Mouse (Mus musculus): ENCODE measurements around the gene Eef1a1. TPM values are rescaled to one million over a fixed set of nuclear protein-coding genes. Genes with fewer than 3 reads are reported as not detected.
A peak's percentile ranks its signal among the peaks of the same experiment; 100 is the strongest.

Eef1a1 gene
- polyA plus RNA-seq, 1 experiment from 2014 or later: 4,551 TPM

- WGBS: 73% methylated on average over 5 of the region's 5 CpGs
- H3K9ac ChIP-seq (ENCODE audit: low read depth, low read length): no peak overlapping the region
- no peak overlapping the region for H3K4me2 ChIP-seq
- H3K4me3 ChIP-seq (ENCODE audit: low read depth, low read length): no peak overlapping the region
- peaks cover 17% of the 10 kb centered on the region for H3K36me3 ChIP-seq (ENCODE audit: control insufficient read depth, insufficient read depth, low read length)
- H3K27me3 ChIP-seq (replicated peaks; ENCODE audit: control insufficient read depth, insufficient read depth, low read length): peaks cover 11% of the 10 kb centered on the region; the same call in 1 of the 2 replicates
- ATAC-seq (replicated peaks; ENCODE audit: low FRiP score) (no peak), DNase-seq (ENCODE audit: low spot score) (no peak)
- no peaks in the 10 kb centered on the region for H3K9me3 ChIP-seq (ENCODE audit: control insufficient read depth, low read length)
- H3K4me1 ChIP-seq (replicated peaks; ENCODE audit: control insufficient read depth, insufficient read depth, low read length): peaks cover 10% of the 10 kb centered on the region
- no peak overlapping the region for H3K27ac ChIP-seq (ENCODE audit: low read depth, low read length)
Observed at GRCm38 (mm10) chr9:78450404-78450803, 38.5 kb downstream of the Eef1a1 start.

- H3K27ac ChIP-seq (ENCODE audit: low read depth, low read length): peak within 1 kb of the TSS; percentile 87
- peaks cover 10% of the 10 kb centered on the region for H3K4me1 ChIP-seq (replicated peaks; ENCODE audit: control insufficient read depth, insufficient read depth, low read length)
- under 1% methylated on average over 96 of the region's 96 CpGs for WGBS
- H3K4me2 ChIP-seq: peak within 1 kb of the TSS; percentile 90
- DNase-seq (ENCODE audit: low spot score) (peak; percentile 91), ATAC-seq (replicated peaks; ENCODE audit: low FRiP score) (peak; percentile 91)
- H3K4me3 ChIP-seq (ENCODE audit: low read depth, low read length): peak within 1 kb of the TSS; percentile 99
- H3K9ac ChIP-seq (ENCODE audit: low read depth, low read length): peak within 1 kb of the TSS; percentile 97
- no peaks in the 10 kb centered on the region for H3K9me3 ChIP-seq (ENCODE audit: control insufficient read depth, low read length)
- H3K36me3 ChIP-seq (ENCODE audit: control insufficient read depth, insufficient read depth, low read length): peaks cover 7% of the 10 kb centered on the region; the same call in 1 of the 2 replicates
- peaks cover 29% of the 10 kb centered on the region for H3K27me3 ChIP-seq (replicated peaks; ENCODE audit: control insufficient read depth, insufficient read depth, low read length)
Observed at GRCm38 (mm10) chr9:78447973-78448873, 40.7 kb downstream of the Eef1a1 start, which contains the start of the genes Mto1 and Gm17324. Gene Mto1 (plus strand): TSS chr9:78448208. Gene Gm17324 (minus strand): TSS chr9:78448786.

GRCm38 (mm10) chr9:78447606-78447972 is 41.4 kb downstream of the Eef1a1 start:
- 30% methylated on average over 9 of the region's 9 CpGs for WGBS
- ATAC-seq (replicated peaks; ENCODE audit: low FRiP score) (no peak), DNase-seq (ENCODE audit: low spot score) (no peak)
- peaks cover 16% of the 10 kb centered on the region for H3K4me1 ChIP-seq (replicated peaks; ENCODE audit: control insufficient read depth, insufficient read depth, low read length)
- peak overlapping the region; percentile 99 for H3K4me3 ChIP-seq (ENCODE audit: low read depth, low read length)
- no peak overlapping the region; the same call in 1 of the 2 replicates for H3K27ac ChIP-seq (ENCODE audit: low read depth, low read length)
- H3K9me3 ChIP-seq (ENCODE audit: control insufficient read depth, low read length): no peaks in the 10 kb centered on the region
- H3K9ac ChIP-seq (ENCODE audit: low read depth, low read length): peak overlapping the region; percentile 97
- peaks cover 2% of the 10 kb centered on the region; the same call in 1 of the 2 replicates for H3K36me3 ChIP-seq (ENCODE audit: control insufficient read depth, insufficient read depth, low read length)
- H3K4me2 ChIP-seq: peak overlapping the region; percentile 90
- peaks cover 35% of the 10 kb centered on the region for H3K27me3 ChIP-seq (replicated peaks; ENCODE audit: control insufficient read depth, insufficient read depth, low read length)

GRCm38 (mm10) chr9:78442579-78443392 is 46.2 kb downstream of the Eef1a1 start, which contains the start of gene Cgas:
Gene Cgas (minus strand): TSS chr9:78443237.
- Histone ChIP-seq H3K27me3 (replicated peaks; ENCODE audit: control insufficient read depth, insufficient read depth, low read length) (peaks cover 66% of the 10 kb centered on the region), H3K9ac (ENCODE audit: low read depth, low read length) (peak within 1 kb of the TSS; percentile 64), H3K4me1 (replicated peaks; ENCODE audit: control insufficient read depth, insufficient read depth, low read length) (peaks cover 7% of the 10 kb centered on the region), H3K4me3 (ENCODE audit: low read depth, low read length) (peak within 1 kb of the TSS; percentile 55), H3K9me3 (ENCODE audit: control insufficient read depth, low read length) (no peaks in the 10 kb centered on the region), H3K27ac (ENCODE audit: low read depth, low read length) (no peak within 1 kb of the TSS), H3K36me3 (ENCODE audit: control insufficient read depth, insufficient read depth, low read length) (no peaks in the 10 kb centered on the region), H3K4me2 (peak within 1 kb of the TSS; percentile 86)
- peak; percentile 34 for ATAC-seq (replicated peaks; ENCODE audit: low FRiP score)
- peak; percentile 69 for DNase-seq (ENCODE audit: low spot score)
- under 1% methylated on average over 81 of the region's 81 CpGs for WGBS

- Histone ChIP-seq H3K9ac (ENCODE audit: low read depth, low read length) (peak overlapping the region; percentile 64), H3K4me2 (peak overlapping the region; percentile 86), H3K4me1 (replicated peaks; ENCODE audit: control insufficient read depth, insufficient read depth, low read length) (peaks cover 7% of the 10 kb centered on the region), H3K27ac (ENCODE audit: low read depth, low read length) (no peak overlapping the region), H3K36me3 (ENCODE audit: control insufficient read depth, insufficient read depth, low read length) (no peaks in the 10 kb centered on the region), H3K4me3 (ENCODE audit: low read depth, low read length) (peak overlapping the region; percentile 55), H3K27me3 (replicated peaks; ENCODE audit: control insufficient read depth, insufficient read depth, low read length) (peaks cover 66% of the 10 kb centered on the region), H3K9me3 (ENCODE audit: control insufficient read depth, low read length) (no peaks in the 10 kb centered on the region)
- ATAC-seq (replicated peaks; ENCODE audit: low FRiP score) (no peak), DNase-seq (ENCODE audit: low spot score) (no peak)
- WGBS: 7% methylated on average over 9 of the region's 9 CpGs
Observed at GRCm38 (mm10) chr9:78442237-78442578, 46.7 kb downstream of the Eef1a1 start.

GRCm38 (mm10) chr9:78439426-78439825 is 49.5 kb downstream of the Eef1a1 start:
- Histone ChIP-seq H3K27ac (ENCODE audit: low read depth, low read length) (no peak overlapping the region), H3K4me1 (replicated peaks; ENCODE audit: control insufficient read depth, insufficient read depth, low read length) (peaks cover 7% of the 10 kb centered on the region), H3K27me3 (replicated peaks; ENCODE audit: control insufficient read depth, insufficient read depth, low read length) (peaks cover 48% of the 10 kb centered on the region), H3K9me3 (ENCODE audit: control insufficient read depth, low read length) (no peaks in the 10 kb centered on the region), H3K36me3 (ENCODE audit: control insufficient read depth, insufficient read depth, low read length) (no peaks in the 10 kb centered on the region), H3K9ac (ENCODE audit: low read depth, low read length) (no peak overlapping the region), H3K4me3 (ENCODE audit: low read depth, low read length) (no peak overlapping the region), H3K4me2 (no peak overlapping the region)
- WGBS: 70% methylated on average over 5 of the region's 5 CpGs
- ATAC-seq (replicated peaks; ENCODE audit: low FRiP score) (no peak), DNase-seq (ENCODE audit: low spot score) (no peak)

GRCm38 (mm10) chr9:78432471-78432870 is 56.5 kb downstream of the Eef1a1 start:
- ATAC-seq (replicated peaks; ENCODE audit: low FRiP score): no peak
- Histone ChIP-seq H3K27me3 (replicated peaks; ENCODE audit: control insufficient read depth, insufficient read depth, low read length) (no peaks in the 10 kb centered on the region), H3K4me1 (replicated peaks; ENCODE audit: control insufficient read depth, insufficient read depth, low read length) (peaks cover 5% of the 10 kb centered on the region), H3K27ac (ENCODE audit: low read depth, low read length) (no peak overlapping the region), H3K9me3 (ENCODE audit: control insufficient read depth, low read length) (no peaks in the 10 kb centered on the region), H3K4me2 (no peak overlapping the region), H3K36me3 (ENCODE audit: control insufficient read depth, insufficient read depth, low read length) (no peaks in the 10 kb centered on the region), H3K4me3 (ENCODE audit: low read depth, low read length) (no peak overlapping the region), H3K9ac (ENCODE audit: low read depth, low read length) (no peak overlapping the region)
- 82% methylated on average over 5 of the region's 5 CpGs for WGBS
- no peak for DNase-seq (ENCODE audit: low spot score)

GRCm38 (mm10) chr9:78430486-78430885 is 58.5 kb downstream of the Eef1a1 start:
- Histone ChIP-seq H3K27ac (ENCODE audit: low read depth, low read length) (no peak overlapping the region), H3K9me3 (ENCODE audit: control insufficient read depth, low read length) (no peaks in the 10 kb centered on the region), H3K36me3 (ENCODE audit: control insufficient read depth, insufficient read depth, low read length) (no peaks in the 10 kb centered on the region), H3K27me3 (replicated peaks; ENCODE audit: control insufficient read depth, insufficient read depth, low read length) (no peaks in the 10 kb centered on the region), H3K4me3 (ENCODE audit: low read depth, low read length) (no peak overlapping the region), H3K4me1 (replicated peaks; ENCODE audit: control insufficient read depth, insufficient read depth, low read length) (peaks cover 5% of the 10 kb centered on the region), H3K4me2 (no peak overlapping the region), H3K9ac (ENCODE audit: low read depth, low read length) (no peak overlapping the region)
- 69% methylated on average over 6 of the region's 6 CpGs for WGBS
- ATAC-seq (replicated peaks; ENCODE audit: low FRiP score) (no peak), DNase-seq (ENCODE audit: low spot score) (no peak)
